Mouse (Mus musculus) MEL (cell line): ENCODE measurements at regions not wholly inside any gene's neighbourhood (a gene's known extent, or its start where the extent isn't known, plus 50 kb on each side); places are given as distances from the start of the nearest gene placed in this dataset.

ENCODE experiments used
- CTCF ChIP-seq, 3 experiments: IDR thresholded peaks in 2 of 3; conservative IDR thresholded peaks in 1 of 3; 2 replicates each; pipeline ENCODE4 v1.5.1; 2011 to 2012; ENCODE audit warnings: low read length in 3 of 3, low read depth in 2 of 3, mild to moderate bottlenecking in 2 of 3, improper control_type of control experiment in 1 of 3, inconsistent platforms in 1 of 3, mixed read lengths in 1 of 3, moderate library complexity in 1 of 3; ENCODE audit not compliant: control insufficient read depth in 1 of 3, insufficient read depth in 1 of 3, poor library complexity in 1 of 3, severe bottlenecking in 1 of 3
- ELF1 ChIP-seq: IDR thresholded peaks from 2 replicates; pipeline ENCODE4 v1.6.1; 2014; ENCODE audit warnings: low read depth, mild to moderate bottlenecking, inconsistent platforms, low read length, improper control_type of control experiment, moderate library complexity
- EP300 ChIP-seq, 2 experiments: IDR thresholded peaks; 2 replicates each; pipeline ENCODE4 v1.6.1; 2011; ENCODE audit warnings: improper control_type of control experiment in 2 of 2, low read length in 2 of 2, low read depth in 1 of 2, mild to moderate bottlenecking in 1 of 2
- GATA1 ChIP-seq: IDR thresholded peaks from 2 replicates; pipeline ENCODE4 v1.6.1; 2011; ENCODE audit warnings: low read depth, low read length, improper control_type of control experiment
- MEF2A ChIP-seq: IDR thresholded peaks from 2 replicates; pipeline ENCODE4 v1.6.1; 2014; ENCODE audit warnings: low read depth, mild to moderate bottlenecking, inconsistent platforms, low read length, improper control_type of control experiment; ENCODE audit not compliant: poor library complexity, insufficient replicate concordance, severe bottlenecking; ENCODE audit errors: extremely low read depth
- MYB ChIP-seq: IDR thresholded peaks from 2 replicates; pipeline ENCODE4 v1.6.1; 2011; ENCODE audit warnings: mild to moderate bottlenecking, low read depth, low read length, improper control_type of control experiment
- MYC ChIP-seq: IDR thresholded peaks from 2 replicates; pipeline ENCODE4 v1.6.1; 2011; ENCODE audit warnings: low read depth, mild to moderate bottlenecking, low read length, improper control_type of control experiment, moderate library complexity
- POLR2A ChIP-seq, 2 experiments: IDR thresholded peaks; 2 replicates each; pipeline ENCODE4 v1.6.1; 2011 to 2012; ENCODE audit warnings: low read length in 2 of 2, mild to moderate bottlenecking in 2 of 2, control low read depth in 1 of 2, improper control_type of control experiment in 1 of 2, low read depth in 1 of 2, moderate library complexity in 1 of 2; ENCODE audit not compliant: control insufficient read depth in 1 of 2, insufficient read depth in 1 of 2, poor library complexity in 1 of 2
- POLR2AphosphoS2 ChIP-seq: IDR thresholded peaks from 2 replicates; pipeline ENCODE4 v1.6.1; 2011; ENCODE audit warnings: low read length, improper control_type of control experiment
- RAD21 ChIP-seq: IDR thresholded peaks from 2 replicates; pipeline ENCODE4 v1.6.1; 2011; ENCODE audit warnings: mild to moderate bottlenecking, low read depth, low read length, improper control_type of control experiment
- TAL1 ChIP-seq: IDR thresholded peaks from 2 replicates; pipeline ENCODE4 v1.6.1; 2012; ENCODE audit warnings: mild to moderate bottlenecking, inconsistent platforms, low read length, moderate library complexity, mixed read lengths
- ZNF384 ChIP-seq: IDR thresholded peaks from 2 replicates; pipeline ENCODE4 v1.6.1; 2012; ENCODE audit warnings: low read depth, mild to moderate bottlenecking, inconsistent platforms, low read length, improper control_type of control experiment

DNA sequence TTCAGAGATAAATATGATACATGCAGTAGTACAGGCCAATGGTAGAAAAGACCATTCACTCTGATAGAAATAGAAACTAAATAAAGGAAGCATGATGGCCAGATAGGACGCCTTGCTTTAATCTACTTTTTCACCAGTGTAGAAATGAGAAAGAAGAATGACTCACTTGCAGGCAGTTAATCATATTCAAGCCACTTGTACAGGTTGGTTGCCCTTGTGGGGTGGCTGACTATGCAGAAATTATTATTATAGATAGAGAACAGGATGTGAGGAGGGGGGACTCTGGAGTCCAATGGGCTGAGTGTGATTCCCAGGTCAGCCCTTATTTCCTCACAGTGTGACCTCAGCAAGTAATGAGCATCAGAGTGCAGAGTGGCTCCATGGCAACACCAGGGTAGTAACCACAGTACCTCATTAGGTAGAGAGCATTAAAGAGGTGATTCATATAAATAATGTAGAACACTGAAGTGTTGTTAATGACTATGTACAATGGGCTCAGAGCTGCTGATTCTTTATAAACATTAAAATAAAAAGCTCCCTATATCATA lies 248.5 kb downstream of the Flrt2 start:
- TF ChIP-seq EP300 (IDR thresholded peaks at IDR 0.05; ENCODE audit: low read depth in 1 of 2, low read length in 2 of 2) (no peak), MEF2A (no peak), CTCF (IDR thresholded peaks at IDR 0.05 in 2 of 3, conservative IDR thresholded peaks at IDR 0.05 in 1 of 3; ENCODE audit: control insufficient read depth in 1 of 3, insufficient read depth in 1 of 3, low read depth in 2 of 3, low read length in 3 of 3, poor library complexity in 1 of 3, severe bottlenecking in 1 of 3) (no peak), ELF1 (no peak), MYB (no peak), TAL1 (no peak), ZNF384 (no peak), POLR2A (IDR thresholded peaks at IDR 0.05; ENCODE audit: control insufficient read depth in 1 of 2, insufficient read depth in 1 of 2, low read depth in 1 of 2, low read length in 2 of 2, poor library complexity in 1 of 2) (no peak), RAD21 (no peak), GATA1 (no peak), POLR2AphosphoS2 (no peak), MYC (no peak)
